Mouse (Mus musculus) heart, adult 2 months (tissue): ENCODE results near the gene Tmem50a. TPM values are rescaled to one million over a fixed set of nuclear protein-coding genes. Genes with fewer than 3 reads are reported as not detected.

Source experiments
- DNase-seq, 2 experiments: peaks; one replicate each; pipeline ENCODE4 v3.0.0; 2021
- H3K27ac ChIP-seq: fragments of 200-600 bp; 2 replicates; pipeline ENCODE4 v1.8.1; 2022
- H3K27me3 ChIP-seq: fragments of 200-500 bp; 2 replicates; pipeline ENCODE4 v1.6.1; 2012; ENCODE audit warnings: mild to moderate bottlenecking, low read length, inconsistent platforms, mixed read lengths; ENCODE audit not compliant: control insufficient read depth, insufficient read depth
- H3K36me3 ChIP-seq: fragments of 200-500 bp; 2 replicates; pipeline ENCODE4 v1.6.1; 2012; ENCODE audit warnings: low read length, inconsistent platforms; ENCODE audit not compliant: control insufficient read depth, insufficient read depth
- H3K4me1 ChIP-seq: fragments of 200-500 bp; 2 replicates; pipeline ENCODE4 v1.6.1; 2011; ENCODE audit warnings: low read length; ENCODE audit not compliant: control insufficient read depth, insufficient read depth
- H3K4me3 ChIP-seq: fragments of 200-600 bp; 2 replicates; pipeline ENCODE4 v1.8.1; 2022
- H3K79me2 ChIP-seq: fragments of 200-500 bp; replicated peaks from 2 replicates; pipeline ENCODE4 v1.6.1; 2012; ENCODE audit warnings: mild to moderate bottlenecking, inconsistent platforms, low read length, moderate library complexity, mixed read lengths; ENCODE audit not compliant: control insufficient read depth, insufficient read depth
- H3K9ac ChIP-seq: fragments of 200-500 bp; 2 replicates; pipeline ENCODE4 v1.6.1; 2012; ENCODE audit warnings: low read depth, mild to moderate bottlenecking, control low read depth, inconsistent platforms, low read length, mixed read lengths
- CTCF ChIP-seq: fragments of 200-600 bp; IDR thresholded peaks from 2 replicates; pipeline ENCODE4 v1.8.1; 2022; ENCODE audit warnings: antibody characterized with exemption, mild to moderate bottlenecking, moderate library complexity
- EP300 ChIP-seq: fragments of 200-500 bp; IDR thresholded peaks from 2 replicates; pipeline ENCODE4 v1.6.1; 2011; ENCODE audit warnings: low read depth, low read length, control low read depth; ENCODE audit not compliant: insufficient read depth
- POLR2A ChIP-seq: fragments of 200-500 bp; IDR thresholded peaks from 2 replicates; pipeline ENCODE4 v1.6.1; 2011; ENCODE audit warnings: mild to moderate bottlenecking, low read depth, low read length, control low read depth; ENCODE audit not compliant: insufficient read depth
- WGBS: fragments of 180-500 bp; shearing (Covaris S2); methylation state at CpG from one replicate; pipeline ENCODE4 v1.1.7; 2018; 5-methylcytosine and 5-hydroxymethylcytosine counted together
- intact Hi-C: fragments of 180-260 bp; cut with DNase I; formaldehyde crosslinking; loops from one replicate; pipeline ENCODE4 v1.15.1; 2025
- polyA plus RNA-seq: library from polyadenylated mRNA; depleted of rRNA; stranded (reverse); fragments of >200 nt; gene quantifications from 2 replicates; pipeline ENCODE4 v1.2.3, GENCODE M21; 2012
- total RNA-seq, 2 experiments: library from RNA; stranded (reverse); gene quantifications; 2 replicates each; pipeline ENCODE4 v1.2.3; 2021

Gene Tmem50a
- total and polyA plus RNA-seq, 3 experiments, result 59.3 to 81.8 (median 69.2) TPM

- no peaks in the 10 kb centered on the region for H3K79me2 ChIP-seq
- WGBS, result 44% methylated on average over 9 of the region's 9 CpGs
- no peak overlapping the region for H3K9ac ChIP-seq
- intact Hi-C loops, result no loop called here
- no peak overlapping the region for H3K27ac ChIP-seq
- peaks cover 2% of the 10 kb centered on the region; the same call in 1 of the 2 replicates for H3K27me3 ChIP-seq
- H3K4me3 ChIP-seq, result no peak overlapping the region
- TF ChIP-seq CTCF (no peak), POLR2A (no peak), EP300 (no peak)
- H3K36me3 ChIP-seq, result no peaks in the 10 kb centered on the region
- no peak for DNase-seq
- H3K4me1 ChIP-seq, result no peaks in the 10 kb centered on the region; the same call in 1 of the 2 replicates
Measured at GRCm38 (mm10) chr4:134868490-134868889, 46.3 kb downstream of the Tmem50a start.

GRCm38 (mm10) chr4:134868065-134868464 lies 46.8 kb downstream of the Tmem50a start:
- H3K9ac ChIP-seq, result no peak overlapping the region
- 87% methylated on average over 10 of the region's 10 CpGs for WGBS
- no peak for TF ChIP-seq CTCF
- no peak for TF ChIP-seq EP300
- TF ChIP-seq POLR2A, result no peak
- no peaks in the 10 kb centered on the region for H3K36me3 ChIP-seq
- no peaks in the 10 kb centered on the region; the same call in 1 of the 2 replicates for H3K4me1 ChIP-seq
- intact Hi-C loops, result no loop called here
- H3K4me3 ChIP-seq, result no peak overlapping the region
- no peak overlapping the region for H3K27ac ChIP-seq
- no peaks in the 10 kb centered on the region for H3K79me2 ChIP-seq
- peaks cover 2% of the 10 kb centered on the region; the same call in 1 of the 2 replicates for H3K27me3 ChIP-seq
- no peak for DNase-seq

DNA sequence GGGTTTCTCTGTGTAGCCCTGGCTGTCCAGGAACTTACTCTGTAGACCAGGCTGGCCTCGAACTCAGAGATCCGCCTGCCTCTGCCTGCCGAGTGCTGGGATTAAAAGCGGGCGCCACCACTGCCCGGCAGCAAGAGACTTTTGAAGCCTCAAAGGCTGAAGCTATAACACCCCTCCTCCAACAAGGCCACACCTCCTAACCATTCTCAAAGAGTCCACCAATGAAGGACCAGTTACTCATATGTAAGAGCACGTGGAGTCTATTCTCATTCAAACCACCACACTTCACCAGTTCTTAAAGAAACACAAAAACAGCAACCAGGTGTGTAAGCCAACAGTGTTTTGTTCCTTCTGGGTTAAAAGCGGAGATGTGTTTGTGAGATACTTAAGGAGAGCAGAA lies 47.2 kb downstream of the Tmem50a start:
- no peak for DNase-seq
- Histone ChIP-seq H3K27me3 (peaks cover 2% of the 10 kb centered on the region; the same call in 1 of the 2 replicates), H3K4me3 (no peak overlapping the region), H3K9ac (no peak overlapping the region), H3K36me3 (no peaks in the 10 kb centered on the region), H3K27ac (no peak overlapping the region), H3K79me2 (no peaks in the 10 kb centered on the region), H3K4me1 (no peaks in the 10 kb centered on the region; the same call in 1 of the 2 replicates)
- 90% methylated on average over 8 of the region's 8 CpGs for WGBS
- no peak for TF ChIP-seq CTCF
- no peak for TF ChIP-seq EP300
- no peak for TF ChIP-seq POLR2A
- intact Hi-C loops, result no loop called here

- Histone ChIP-seq H3K4me1 (no peaks in the 10 kb centered on the region; the same call in 1 of the 2 replicates), H3K27ac (no peak overlapping the region), H3K4me3 (no peak overlapping the region), H3K27me3 (peaks cover 2% of the 10 kb centered on the region; the same call in 1 of the 2 replicates), H3K79me2 (no peaks in the 10 kb centered on the region), H3K36me3 (no peaks in the 10 kb centered on the region), H3K9ac (no peak overlapping the region)
- 93% methylated on average over 8 of the region's 8 CpGs for WGBS
- no peak for DNase-seq
- TF ChIP-seq EP300 (no peak), POLR2A (no peak), CTCF (no peak)
- intact Hi-C loops, result no loop called here
Measured at GRCm38 (mm10) chr4:134867213-134867612, 47.6 kb downstream of the Tmem50a start.

- no peaks in the 10 kb centered on the region for H3K36me3 ChIP-seq
- H3K4me3 ChIP-seq, result no peak overlapping the region
- intact Hi-C loops, result no loop called here
Measured at GRCm38 (mm10) chr4:134865789-134866188, 49.0 kb downstream of the Tmem50a start.

GRCm38 (mm10) chr4:134865340-134865739 lies 49.5 kb downstream of the Tmem50a start:
- 71% methylated on average over 6 of the region's 6 CpGs for WGBS
- Histone ChIP-seq H3K27me3 (peaks cover 2% of the 10 kb centered on the region; the same call in 1 of the 2 replicates), H3K4me3 (no peak overlapping the region), H3K79me2 (no peaks in the 10 kb centered on the region), H3K9ac (no peak overlapping the region), H3K4me1 (no peaks in the 10 kb centered on the region; the same call in 1 of the 2 replicates), H3K27ac (no peak overlapping the region), H3K36me3 (no peaks in the 10 kb centered on the region)
- DNase-seq, result no peak
- intact Hi-C loops, result no loop called here
- no peak for TF ChIP-seq EP300
- TF ChIP-seq CTCF, result no peak
- no peak for TF ChIP-seq POLR2A

More at GRCm38 (mm10) chr4:134865789-134866188, 49.0 kb downstream of the Tmem50a start:
- WGBS, result 77% methylated on average over 5 of the region's 5 CpGs
- H3K4me1 ChIP-seq, result no peaks in the 10 kb centered on the region; the same call in 1 of the 2 replicates
- peaks cover 2% of the 10 kb centered on the region; the same call in 1 of the 2 replicates for H3K27me3 ChIP-seq
- H3K9ac ChIP-seq, result no peak overlapping the region
- TF ChIP-seq EP300 (no peak), POLR2A (no peak), CTCF (no peak)
- DNase-seq, result no peak
- no peak overlapping the region for H3K27ac ChIP-seq
- H3K79me2 ChIP-seq, result no peaks in the 10 kb centered on the region
